Mouse (Mus musculus): ENCODE measurements around the gene Trim31. TPM values are rescaled to one million over a fixed set of nuclear protein-coding genes. Genes with fewer than 3 reads are reported as not detected.
"Not testable (repeated sequence)": the region's sequence is repeated elsewhere in the genome, so short reads cannot be mapped to it uniquely, and the experiment has no call there.

The Trim31 gene
- not detected in 2 replicates for polyA plus RNA-seq (2012; rRNA removed)

- no peak for DNase-seq (ENCODE audit: low spot score)
These were observed at the start of gene Trim31 for GRCm38 (mm10) chr17:36897552-36898205. Gene Trim31, plus strand, starts transcription at chr17:36898118.

GRCm38 (mm10) chr17:36848911-36849310, 49.0 kb upstream of the Trim31 start:
- no peak for DNase-seq (ENCODE audit: low spot score)

GRCm38 (mm10) chr17:36849992-36850391, 47.9 kb upstream of the Trim31 start:
- no peak for DNase-seq (ENCODE audit: low spot score)

- DNase-seq (ENCODE audit: low spot score), result no peak
These were observed 46.7 kb upstream of the Trim31 start for GRCm38 (mm10) chr17:36851200-36851599.

GRCm38 (mm10) chr17:36851627-36852026, 46.3 kb upstream of the Trim31 start:
- no peak for DNase-seq (ENCODE audit: low spot score)

GRCm38 (mm10) chr17:36855484-36855883, 42.4 kb upstream of the Trim31 start:
- no peak for DNase-seq (ENCODE audit: low spot score)

- DNase-seq (ENCODE audit: low spot score), result no peak
These were observed 41.7 kb upstream of the Trim31 start for GRCm38 (mm10) chr17:36856236-36856635.

GRCm38 (mm10) chr17:36858181-36858580, 39.7 kb upstream of the Trim31 start:
- DNase-seq (ENCODE audit: low spot score), result no peak

- no peak for DNase-seq (ENCODE audit: low spot score)
These were observed 36.2 kb upstream of the Trim31 start for GRCm38 (mm10) chr17:36861680-36862079.

GRCm38 (mm10) chr17:36866719-36867527, 31.0 kb upstream of the Trim31 start, which contains the start of gene Trim15:
Gene Trim15, minus strand, starts transcription at chr17:36867210.
- DNase-seq (ENCODE audit: low spot score), result no peak

- no peak for DNase-seq (ENCODE audit: low spot score)
These were observed 29.1 kb upstream of the Trim31 start for GRCm38 (mm10) chr17:36868836-36869235.

- DNase-seq (ENCODE audit: low spot score), result no peak
These were observed 28.5 kb upstream of the Trim31 start, which contains the start of gene Trim10 for GRCm38 (mm10) chr17:36869284-36869954. Gene Trim10, plus strand, starts transcription at chr17:36869574.

- no peak for DNase-seq (ENCODE audit: low spot score)
These were observed 27.7 kb upstream of the Trim31 start for GRCm38 (mm10) chr17:36869955-36870810.

- DNase-seq (ENCODE audit: low spot score), result no peak
These were observed 23.3 kb upstream of the Trim31 start for GRCm38 (mm10) chr17:36874636-36875035.

GRCm38 (mm10) chr17:36883350-36883749, 14.6 kb upstream of the Trim31 start:
- no peak for DNase-seq (ENCODE audit: low spot score)

- no peak for DNase-seq (ENCODE audit: low spot score)
These were observed 12.7 kb upstream of the Trim31 start for GRCm38 (mm10) chr17:36885132-36885790.

- DNase-seq (ENCODE audit: low spot score), result no peak
These were observed 7.6 kb upstream of the Trim31 start, which contains the start of gene Trim40 for GRCm38 (mm10) chr17:36890073-36890903. Gene Trim40, minus strand, starts transcription at chr17:36890123.

GRCm38 (mm10) chr17:36891496-36891895, 6.4 kb upstream of the Trim31 start:
- DNase-seq (ENCODE audit: low spot score), result not testable (repeated sequence)

- DNase-seq (ENCODE audit: low spot score), result no peak
These were observed 5.6 kb upstream of the Trim31 start for GRCm38 (mm10) chr17:36892362-36892761.

GRCm38 (mm10) chr17:36893387-36893786, 4.5 kb upstream of the Trim31 start:
- no peak for DNase-seq (ENCODE audit: low spot score)

Measured in urinary bladder, adult 2 months (tissue).